Mouse (Mus musculus): ENCODE data around the gene Ptprn2.

GRCm38 (mm10) chr12:117001546-117002148 is 516.1 kb downstream of the Ptprn2 start:
- TF ChIP-seq CTCF (IDR thresholded peaks at IDR 0.05; ENCODE audit: borderline replicate concordance, control insufficient read depth, extremely low read depth, insufficient read depth, low read length, poor library complexity) (no peak), POLR2A (IDR thresholded peaks at IDR 0.05; ENCODE audit: control insufficient read depth, extremely low read depth, insufficient read depth, low read length, poor library complexity) (no peak)
